Mouse (Mus musculus): ENCODE data around the gene Ino80e.
"Not testable (repeated sequence)": the region's sequence is repeated elsewhere in the genome, so short reads cannot be mapped to it uniquely, and the experiment has no call there.

The Ino80e gene

DNA sequence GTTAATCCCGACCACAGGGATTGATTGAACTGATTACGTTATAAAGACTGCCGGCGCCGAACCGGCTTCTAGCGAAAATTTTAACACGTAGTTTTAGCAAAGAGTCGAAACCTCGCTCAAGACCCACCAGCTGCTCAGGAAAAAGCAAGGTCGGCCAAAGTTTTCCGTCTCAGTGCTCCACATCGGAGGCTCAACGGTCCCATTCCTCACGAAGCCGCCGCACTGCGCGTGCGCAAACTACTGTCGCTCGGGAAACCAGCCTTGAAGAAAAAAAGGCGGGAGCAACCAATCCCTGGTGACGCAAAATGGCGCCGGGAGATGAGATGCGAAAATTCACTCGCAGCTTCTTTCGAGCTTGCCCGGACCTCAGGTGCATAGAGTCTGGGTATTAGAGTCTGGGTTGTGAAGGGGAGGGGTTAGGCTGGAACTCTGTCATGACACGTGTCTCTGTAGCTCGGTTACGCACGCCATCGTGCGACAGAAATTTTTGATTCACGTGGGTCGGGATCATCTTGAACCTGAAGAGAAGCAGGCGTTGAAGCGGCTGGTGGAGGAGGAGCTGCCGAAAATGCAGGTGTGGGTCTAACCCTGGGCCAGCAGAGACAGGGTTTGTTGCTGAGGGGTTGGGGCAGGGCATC, at the start of gene Ino80e:
TSS of gene Ino80e (minus strand) at position 231 of the 638 bp plus-strand sequence.
- peak; percentile 94 for DNase-seq (ENCODE audit: extremely low spot score, low spot score)

DNA sequence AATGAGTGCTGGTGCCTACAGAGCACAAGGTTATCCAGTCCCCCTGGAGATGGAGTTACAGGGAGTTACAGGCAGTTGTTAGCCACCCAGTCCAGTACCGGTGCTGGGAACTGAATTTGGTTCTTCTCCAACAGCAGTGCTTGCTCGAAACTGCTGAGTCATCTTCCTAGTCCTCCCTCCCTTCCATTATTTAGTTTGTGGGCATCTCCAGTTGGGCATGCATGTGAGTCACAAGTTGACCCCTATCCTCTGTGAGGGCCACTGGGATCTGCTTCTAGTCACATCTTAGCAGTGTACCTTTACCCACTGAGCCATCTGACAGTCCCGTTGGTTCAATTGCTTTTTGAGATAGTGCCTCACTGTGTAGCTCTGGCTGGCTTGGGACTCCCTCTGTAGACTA, 43.4 kb upstream of the Ino80e start:
- no peak for DNase-seq (ENCODE audit: extremely low spot score, low spot score)

DNA sequence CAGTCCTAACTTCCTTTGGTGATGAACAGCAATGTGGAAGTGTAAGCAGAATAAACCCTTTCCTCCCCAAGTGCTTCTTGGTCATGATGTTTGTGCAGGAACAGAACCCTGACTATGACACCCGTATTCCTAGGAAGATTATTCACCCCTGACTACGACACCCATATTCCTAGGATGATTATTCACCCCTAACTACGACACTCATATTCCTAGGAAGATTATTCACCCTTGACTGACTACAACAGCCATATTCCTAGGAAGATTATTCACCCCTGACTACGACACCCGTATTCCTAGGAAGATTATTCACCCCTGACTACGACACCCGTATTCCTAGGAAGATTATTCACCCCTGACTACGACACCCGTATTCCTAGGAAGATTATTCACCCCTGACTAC, 37.6 kb upstream of the Ino80e start:
- not testable (repeated sequence) for DNase-seq (ENCODE audit: extremely low spot score, low spot score)

DNA sequence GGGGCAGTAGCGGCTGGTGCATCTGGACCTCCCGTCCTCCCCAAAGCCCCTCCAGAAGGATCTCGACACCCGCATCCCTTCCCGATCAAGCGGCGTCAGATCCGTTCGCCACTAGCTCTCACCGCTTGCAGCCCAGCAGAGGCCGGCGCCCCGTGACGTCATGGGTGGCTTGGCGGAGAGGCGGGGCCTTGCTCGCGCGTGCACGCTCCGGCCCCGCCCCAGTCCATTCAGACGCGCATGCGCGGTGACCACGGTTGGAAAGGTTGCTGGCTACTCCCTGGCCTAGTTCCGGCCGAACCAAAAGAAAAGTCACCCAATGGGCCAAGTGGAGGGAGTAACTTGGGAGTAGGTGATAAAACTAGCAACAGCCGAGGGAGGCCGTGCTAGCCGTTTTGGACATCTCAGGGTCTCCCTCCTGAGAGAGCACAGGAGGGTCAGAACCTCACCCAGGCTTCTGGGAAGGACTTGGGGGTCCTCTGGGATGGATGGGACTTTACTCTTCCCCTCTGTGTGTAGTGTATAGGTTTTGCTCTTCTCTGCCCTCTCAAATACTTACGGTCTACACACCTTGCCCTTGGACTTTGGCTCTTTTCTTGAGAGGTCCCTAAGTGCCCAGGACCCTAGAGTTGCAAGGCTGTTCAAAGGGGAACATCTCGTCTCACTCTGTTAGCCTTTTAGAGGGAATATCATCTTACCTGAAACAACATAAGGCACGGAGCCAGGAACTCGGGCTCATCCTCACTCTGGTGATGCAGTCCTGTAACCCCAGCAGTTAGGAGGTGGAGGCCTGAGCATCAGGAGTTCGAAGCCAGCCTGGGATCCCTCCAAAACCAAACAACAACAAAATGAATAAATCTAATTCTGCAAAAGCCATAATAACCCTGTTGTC, 36.2 kb upstream of the Ino80e start:
- DNase-seq (ENCODE audit: extremely low spot score, low spot score), result peak; percentile 99

DNA sequence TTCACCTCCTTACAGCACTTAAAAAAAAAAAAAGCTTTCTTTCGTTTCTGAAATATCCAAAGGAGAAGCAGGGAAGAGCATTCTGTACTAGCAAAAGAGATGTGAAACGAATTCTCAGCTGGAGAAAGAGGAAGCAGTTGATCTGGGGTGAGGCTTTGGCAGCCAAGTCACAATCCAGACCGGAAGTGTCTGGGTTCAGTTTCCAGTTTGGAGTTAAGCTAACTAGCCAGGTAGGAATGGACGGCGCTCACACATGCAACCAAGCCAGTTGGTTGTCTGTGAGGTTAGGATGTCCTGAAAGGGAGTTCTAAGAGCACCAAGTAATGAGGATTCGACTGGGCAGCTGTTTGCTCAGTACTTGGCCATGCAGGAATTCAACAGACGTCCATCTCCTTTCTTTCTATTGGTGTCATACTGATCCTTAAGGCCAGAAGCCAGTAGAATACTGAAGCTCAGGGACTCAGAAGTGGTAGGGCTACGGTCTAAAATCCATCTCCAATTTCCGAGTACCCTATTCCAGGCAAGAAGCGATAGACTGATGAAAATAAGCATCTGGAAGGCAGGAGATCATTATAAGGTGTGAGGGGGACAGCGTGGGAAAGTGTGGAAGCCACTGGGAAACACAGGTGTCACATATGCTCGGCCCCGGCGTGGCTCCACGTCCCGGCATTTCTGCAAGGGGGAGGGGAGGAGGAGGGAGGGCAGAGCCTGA, 35.4 kb upstream of the Ino80e start:
- DNase-seq (ENCODE audit: extremely low spot score, low spot score), result peak; percentile 21

DNA sequence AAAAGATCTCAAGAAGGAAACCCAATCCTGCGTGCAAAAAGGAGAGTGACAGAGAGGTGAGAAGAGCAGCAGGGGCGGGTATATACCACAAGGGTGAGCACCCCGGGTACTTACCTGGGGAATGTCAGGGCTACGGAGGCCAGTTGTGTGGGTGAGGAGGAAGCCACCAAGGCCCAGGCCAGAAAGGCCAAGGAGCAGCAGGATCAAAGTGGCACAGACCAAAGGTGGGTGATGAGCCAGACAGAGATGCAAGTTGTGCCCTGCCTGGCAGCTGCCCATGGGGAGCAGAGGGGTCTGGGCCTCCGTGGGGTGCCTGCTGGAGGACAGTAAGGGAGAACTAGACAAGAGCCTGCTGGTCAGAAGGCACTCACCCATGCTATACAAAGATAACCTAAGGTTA, 34.7 kb upstream of the Ino80e start:
- no peak for DNase-seq (ENCODE audit: extremely low spot score, low spot score)

DNA sequence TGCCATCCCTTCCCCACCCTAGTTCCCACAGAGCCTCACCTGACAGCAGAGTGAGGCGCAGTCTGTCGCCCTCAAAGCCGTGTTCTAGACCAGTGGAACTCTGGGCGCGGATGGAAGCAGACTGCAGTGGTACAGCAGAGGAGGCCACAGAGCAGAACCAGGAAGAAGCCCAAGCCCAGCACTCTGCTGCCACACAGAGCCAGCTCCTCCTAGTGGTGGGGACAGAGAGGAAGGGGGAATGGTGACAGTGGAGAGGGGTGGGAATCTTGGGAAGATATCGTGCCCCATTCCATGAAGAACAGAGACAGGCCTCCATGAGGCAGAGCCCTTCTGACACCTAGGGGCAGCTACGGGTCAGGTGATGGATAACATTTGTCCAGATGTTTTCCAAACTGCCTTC, 26.7 kb upstream of the Ino80e start:
- no peak for DNase-seq (ENCODE audit: extremely low spot score, low spot score)

DNA sequence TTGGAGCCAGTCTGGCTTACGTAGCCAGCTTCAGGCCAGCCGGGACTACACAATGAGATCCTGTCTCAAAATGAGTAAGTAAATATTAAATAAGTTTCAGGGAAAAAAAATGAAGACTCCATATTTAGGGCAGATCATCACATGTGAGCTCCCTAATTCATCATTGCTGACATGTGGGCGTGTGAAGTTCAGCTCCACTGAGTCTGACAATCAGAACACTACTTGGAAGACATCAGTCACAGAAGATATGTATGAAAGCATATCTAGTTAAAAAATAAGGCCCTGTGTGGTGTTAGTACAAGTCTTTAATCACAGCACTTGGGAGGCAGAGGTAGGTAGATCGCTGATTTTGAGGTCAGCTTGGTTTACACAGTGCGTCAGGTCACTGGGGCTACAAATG, 25.1 kb upstream of the Ino80e start:
- DNase-seq (ENCODE audit: extremely low spot score, low spot score), result no peak

DNA sequence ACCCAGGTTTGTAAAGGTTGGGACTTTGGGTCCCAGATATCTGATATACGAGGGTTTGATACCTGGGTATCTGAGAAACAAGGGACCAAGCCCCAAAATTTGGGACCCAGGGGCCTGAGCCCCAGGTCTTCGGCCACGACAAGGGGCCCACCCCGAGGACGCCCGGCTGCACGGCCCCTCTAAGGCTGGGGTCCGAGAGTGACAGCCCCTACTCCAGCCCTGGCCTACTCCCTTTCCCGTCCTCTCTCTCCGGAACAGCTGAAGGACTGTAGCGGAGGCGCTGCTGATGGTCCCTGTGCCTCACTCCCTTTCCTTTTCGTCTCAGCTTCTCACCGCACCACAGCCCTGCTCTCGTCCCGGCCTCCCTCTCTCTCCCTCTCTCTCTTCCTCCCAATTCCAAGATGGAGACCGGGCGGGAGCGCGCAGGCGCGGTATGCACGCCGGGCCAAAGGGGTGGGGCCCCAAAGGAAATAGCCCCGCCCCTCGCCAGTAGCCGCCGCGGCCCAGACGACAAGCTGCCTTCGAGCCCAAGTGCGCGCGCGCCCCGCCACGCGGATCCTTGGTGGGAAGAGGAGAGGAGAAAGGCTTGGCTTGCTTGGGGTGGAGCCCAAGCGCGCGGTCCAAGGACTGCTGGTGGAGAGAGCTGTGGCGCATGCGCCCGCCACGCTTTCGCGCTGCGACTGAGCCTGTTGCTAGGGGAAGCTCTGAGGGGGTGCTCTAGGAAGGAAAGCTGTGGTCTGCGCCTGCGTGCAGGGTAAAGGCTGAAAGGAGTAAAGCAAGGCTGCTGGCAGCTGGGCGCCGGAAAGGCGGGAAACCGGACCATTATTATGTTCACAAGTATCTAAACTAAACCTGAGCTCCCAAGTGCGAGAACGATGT, 22.3 kb upstream of the Ino80e start, which contains the start of gene Taok2:
TSS of gene Taok2 (minus strand) at position 418 of the 879 bp plus-strand sequence.
- peak; percentile 99 for DNase-seq (ENCODE audit: extremely low spot score, low spot score)

DNA sequence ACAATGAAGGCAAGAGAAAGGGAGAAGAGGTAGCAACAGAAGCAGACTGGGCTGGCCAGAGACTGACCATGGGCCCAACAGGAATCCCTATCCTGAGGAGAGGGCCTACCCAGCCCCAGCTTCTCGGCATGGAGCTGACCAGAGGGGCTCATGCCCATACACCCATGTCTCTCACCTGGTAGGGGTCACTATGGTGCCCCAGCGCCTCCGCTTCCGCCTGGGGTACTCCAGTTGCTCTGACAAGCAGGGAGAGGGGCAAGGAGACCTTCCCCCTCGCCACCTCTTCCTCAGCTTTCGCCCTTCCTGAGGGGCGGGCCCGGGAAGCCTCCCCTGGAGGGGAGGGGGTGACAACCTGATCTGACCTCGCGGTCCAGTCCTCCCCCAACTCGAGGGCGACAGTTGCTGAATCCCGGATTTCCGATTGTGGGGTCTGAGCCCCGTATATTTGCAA, 21.6 kb upstream of the Ino80e start:
- DNase-seq (ENCODE audit: extremely low spot score, low spot score), result no peak

DNA sequence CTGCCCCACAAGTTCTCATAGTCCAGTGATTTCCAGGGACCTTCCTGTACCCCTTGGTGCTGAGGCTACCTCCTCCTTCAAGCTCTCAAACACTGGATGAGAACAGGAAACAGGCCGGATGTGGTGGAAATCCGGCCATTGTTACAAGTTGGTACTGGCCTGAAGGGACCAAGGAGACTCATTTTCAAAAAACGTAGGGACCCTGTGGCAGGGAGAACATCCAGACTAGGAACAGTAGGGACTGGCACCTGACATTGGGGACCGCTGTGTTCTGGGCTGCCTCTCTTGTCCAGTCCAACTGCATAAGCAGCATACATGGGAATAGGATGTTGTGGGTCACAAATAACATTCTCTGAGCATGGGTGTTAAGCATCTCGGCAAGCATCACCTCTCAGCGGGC, 18.9 kb upstream of the Ino80e start:
- no peak for DNase-seq (ENCODE audit: extremely low spot score, low spot score)

DNA sequence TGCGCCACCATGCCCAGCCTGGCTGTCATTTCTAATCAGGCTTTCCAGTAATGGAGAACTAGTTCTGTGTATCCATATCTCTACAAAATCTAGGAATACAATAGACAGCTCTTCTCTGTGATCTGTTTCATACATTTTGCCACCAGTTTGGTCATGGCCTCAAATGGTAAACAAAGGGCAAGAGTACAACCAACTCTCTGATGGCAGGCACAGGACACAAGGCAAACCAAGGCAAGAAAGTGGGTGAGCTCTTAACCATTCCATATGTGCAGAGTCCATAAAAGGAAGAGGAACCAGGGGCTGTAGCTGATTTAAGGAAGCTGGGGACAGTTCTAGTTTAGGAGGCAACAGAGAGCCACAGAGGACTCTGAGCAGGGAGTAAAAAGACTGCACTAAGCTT, 15.1 kb upstream of the Ino80e start:
- DNase-seq (ENCODE audit: extremely low spot score, low spot score), result no peak

DNA sequence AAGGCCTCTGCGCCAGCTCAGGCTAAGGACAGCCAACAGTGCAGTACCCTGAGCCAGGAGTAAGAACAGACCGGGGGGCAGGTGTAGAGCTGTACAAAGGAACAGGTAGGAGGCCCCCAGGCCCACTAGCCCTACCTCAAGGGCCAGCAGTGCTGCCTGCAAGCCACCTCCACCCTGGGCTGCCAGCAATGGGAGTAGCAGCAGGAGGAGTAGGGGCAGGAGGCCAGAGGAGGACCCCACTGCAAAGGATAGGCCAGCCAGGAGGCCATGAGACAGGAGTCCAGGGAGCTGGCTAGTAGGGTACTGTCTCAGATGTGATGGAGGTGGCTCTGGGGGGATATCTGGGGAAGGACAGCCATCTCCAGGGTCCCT, 8.3 kb upstream of the Ino80e start:
- no peak for DNase-seq (ENCODE audit: extremely low spot score, low spot score)

DNA sequence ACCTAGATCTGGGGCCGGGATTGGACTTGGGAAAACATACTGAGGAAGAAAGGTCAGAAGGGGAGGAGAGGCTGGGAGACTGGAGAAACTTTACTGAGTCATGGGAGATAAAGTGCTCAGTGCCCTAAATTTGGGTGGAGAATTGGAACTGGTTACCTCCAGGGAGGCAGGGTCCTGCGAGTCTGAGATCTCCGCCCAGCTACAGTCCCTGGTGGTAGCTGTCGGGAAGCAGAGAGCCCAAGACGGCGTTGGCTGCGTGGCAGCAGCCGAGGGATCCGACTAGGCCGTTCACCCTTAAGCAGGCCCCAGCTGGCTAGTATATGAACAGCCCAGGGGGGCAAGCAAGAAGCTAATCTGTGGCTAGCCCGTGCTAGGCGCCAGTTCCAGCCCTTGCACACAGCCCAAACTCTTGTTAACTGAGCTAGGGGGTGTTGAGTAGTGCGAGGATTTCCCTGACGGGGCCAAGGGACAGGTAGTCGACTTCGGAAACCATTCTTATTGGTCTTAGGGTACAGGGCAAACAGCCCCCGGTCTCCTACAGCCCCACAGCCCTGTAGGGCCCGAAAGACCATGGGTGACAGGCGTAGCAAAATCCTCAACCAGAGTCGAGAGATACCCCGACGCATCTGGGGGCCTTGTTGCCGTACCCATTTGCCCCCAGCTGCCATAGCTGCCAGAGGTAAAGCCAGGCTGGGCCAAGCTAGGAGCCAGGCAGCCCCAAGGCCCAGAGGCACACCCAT, 7.8 kb upstream of the Ino80e start:
- no peak for DNase-seq (ENCODE audit: extremely low spot score, low spot score)

DNA sequence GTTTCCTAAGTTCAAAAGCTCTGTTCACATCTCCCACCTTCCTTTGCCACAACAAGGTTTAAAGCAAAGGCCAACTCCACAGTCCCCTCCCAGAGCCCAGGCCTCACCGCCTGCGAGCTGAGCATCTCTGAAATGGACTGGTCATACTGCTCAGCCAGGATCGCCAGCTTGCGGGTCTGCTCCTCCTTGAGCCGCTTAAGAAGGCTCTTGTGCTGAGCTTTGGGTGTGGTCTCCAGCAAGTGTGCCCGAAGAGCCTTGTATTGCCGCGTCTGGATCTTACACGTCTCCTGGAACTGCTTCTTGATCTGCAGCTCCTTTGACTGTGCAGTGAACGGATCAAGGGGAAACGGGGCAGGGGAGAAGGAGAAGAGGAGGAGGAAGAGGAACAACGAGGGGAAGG, 5.8 kb upstream of the Ino80e start:
- no peak for DNase-seq (ENCODE audit: extremely low spot score, low spot score)

DNA sequence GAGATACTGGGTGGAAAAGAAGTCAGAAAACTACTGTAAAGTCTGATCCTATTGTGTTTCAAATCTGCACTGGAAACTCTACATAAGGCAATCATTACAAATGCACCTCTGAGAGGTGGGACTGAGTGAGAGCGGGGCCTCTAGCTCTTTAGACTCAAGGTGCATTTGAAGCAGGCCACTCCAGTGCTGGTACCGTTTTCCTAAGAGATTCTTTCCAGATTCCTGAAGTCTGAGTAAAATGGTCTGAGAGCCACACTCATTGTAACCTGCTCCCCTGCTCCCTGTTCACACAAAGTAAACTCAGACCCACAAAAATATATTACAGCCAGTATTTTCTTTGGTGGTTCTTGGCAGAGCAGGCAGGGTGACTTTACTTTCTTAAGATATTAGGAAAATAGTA, 5.4 kb upstream of the Ino80e start:
- no peak for DNase-seq (ENCODE audit: extremely low spot score, low spot score)

DNA sequence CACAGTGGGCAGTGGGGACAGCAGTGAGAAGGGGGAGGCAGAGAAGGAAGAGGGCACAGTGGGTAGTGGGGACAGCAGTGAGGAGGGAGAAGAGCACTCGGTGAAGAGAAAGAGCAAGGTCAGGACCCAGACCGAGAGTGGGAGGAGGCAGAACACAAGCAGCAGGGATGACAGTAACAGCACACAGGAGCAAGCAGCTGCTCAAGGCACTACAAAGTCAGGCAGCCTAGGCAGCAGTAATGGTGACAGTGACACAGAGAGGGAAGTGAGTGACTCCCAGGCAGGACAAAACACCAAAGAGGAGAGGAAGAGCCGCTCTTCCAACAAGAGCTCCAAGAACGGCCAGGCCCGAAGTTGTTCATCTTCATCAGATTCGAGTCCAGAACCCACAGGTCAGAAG, 1.6 kb upstream of the Ino80e start:
- no peak for DNase-seq (ENCODE audit: extremely low spot score, low spot score)

DNA sequence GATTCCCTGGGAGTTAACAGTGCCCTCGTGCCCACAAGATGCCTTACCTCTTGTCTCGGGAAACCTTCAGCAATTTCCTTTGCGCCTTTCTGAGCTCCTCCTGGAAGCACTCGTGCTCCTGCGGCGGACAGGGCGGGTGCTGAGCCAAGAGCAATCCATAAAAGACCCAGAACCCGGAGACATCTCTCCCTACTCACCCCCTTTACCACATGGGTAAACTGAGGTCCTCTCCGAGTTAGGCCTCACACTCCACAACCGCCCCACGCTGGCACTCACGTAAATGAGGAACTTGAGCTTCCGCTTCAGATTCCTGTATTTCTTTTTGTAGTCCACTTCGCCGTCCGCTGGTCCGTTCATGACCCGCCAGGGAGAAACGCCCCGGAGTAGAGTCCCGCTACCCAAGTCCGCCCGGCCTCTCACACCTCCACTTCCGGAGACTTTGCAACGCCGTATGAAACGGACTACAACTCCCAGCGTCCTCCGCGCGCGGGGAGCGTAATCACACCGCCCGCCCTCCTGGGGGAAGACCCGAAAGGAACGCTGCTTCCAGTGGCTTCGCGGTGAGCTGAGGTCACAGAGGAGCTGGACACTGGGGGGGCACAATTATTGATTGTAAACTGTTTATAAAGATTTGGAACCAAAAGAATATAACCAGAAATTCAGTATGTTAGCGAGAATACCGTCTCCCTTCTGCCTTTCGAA, 597 bp downstream of the Ino80e start, which contains the start of gene Hirip3:
TSS of gene Hirip3 (plus strand) at position 544 of the 702 bp plus-strand sequence.
- peak; percentile 94 for DNase-seq (ENCODE audit: extremely low spot score, low spot score)

DNA sequence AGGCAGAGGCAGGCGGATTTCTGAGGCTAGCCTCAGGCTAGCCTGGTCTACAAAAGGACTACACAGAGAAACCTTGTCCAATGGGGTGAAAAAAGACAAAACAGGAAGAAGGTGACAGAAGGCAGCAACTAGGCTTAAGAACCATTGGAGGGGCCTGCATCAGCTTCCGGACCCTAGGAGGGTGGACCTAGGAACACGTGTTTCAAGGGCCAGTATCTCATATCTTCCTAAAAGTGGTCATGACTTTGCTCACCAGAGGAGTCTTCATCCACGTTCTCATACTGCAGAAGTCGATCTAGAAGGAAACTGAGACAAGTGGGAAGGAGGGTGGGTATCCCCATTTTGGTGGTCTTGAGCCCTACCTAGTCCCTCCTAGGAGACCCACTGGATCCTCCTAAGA, 1.2 kb downstream of the Ino80e start:
- no peak for DNase-seq (ENCODE audit: extremely low spot score, low spot score)
